Mouse (Mus musculus) midbrain, embryonic 14.5 days (tissue): ENCODE results near the gene Ckm. TPM values are rescaled to one million over a fixed set of nuclear protein-coding genes. Genes with fewer than 3 reads are reported as not detected.

Source experiments
- ATAC-seq: fragments of 200-750 bp; cut with Nextera tagmentation; 2 replicates; pipeline ENCODE4 v1.8.0; 2017; ENCODE audit warnings: moderate number of reproducible peaks, moderate library complexity; ENCODE audit not compliant: low FRiP score, low TSS enrichment
- DNase-seq: peaks from one replicate; pipeline ENCODE4 v3.0.0-alpha.2; 2015
- H3K27ac ChIP-seq: fragments of 300-500 bp; sonication (generic); replicated peaks from 2 replicates; pipeline ENCODE4 v1.5.1; 2014; ENCODE audit warnings: mild to moderate bottlenecking, low read depth, low read length, moderate library complexity
- H3K27me3 ChIP-seq: fragments of 300-500 bp; sonication (generic); 2 replicates; pipeline ENCODE4 v1.6.1; 2014; ENCODE audit warnings: low read length, control low read depth, mixed read lengths; ENCODE audit not compliant: control insufficient read depth, insufficient read depth
- H3K36me3 ChIP-seq: fragments of 300-500 bp; sonication (generic); 2 replicates; pipeline ENCODE4 v1.6.1; 2014; ENCODE audit warnings: low read length, control low read depth; ENCODE audit not compliant: control insufficient read depth, insufficient read depth
- H3K4me1 ChIP-seq: fragments of 300-500 bp; sonication (generic); 2 replicates; pipeline ENCODE4 v1.6.1; 2014; ENCODE audit warnings: mild to moderate bottlenecking, antibody characterized with exemption, low read length, control low read depth; ENCODE audit not compliant: control insufficient read depth, insufficient read depth
- H3K4me2 ChIP-seq: fragments of 300-500 bp; sonication (generic); 2 replicates; pipeline ENCODE4 v1.6.1; 2014; ENCODE audit warnings: mild to moderate bottlenecking, low read length, moderate library complexity
- H3K4me3 ChIP-seq: fragments of 300-500 bp; sonication (generic); replicated peaks from 2 replicates; pipeline ENCODE4 v1.5.1; 2014; ENCODE audit warnings: low read depth, low read length
- H3K9ac ChIP-seq: fragments of 300-500 bp; sonication (generic); replicated peaks from 2 replicates; pipeline ENCODE4 v1.6.1; 2014; ENCODE audit warnings: mild to moderate bottlenecking, low read length, moderate library complexity
- H3K9me3 ChIP-seq: fragments of 300-500 bp; sonication (generic); 2 replicates; pipeline ENCODE4 v1.6.1; 2016; ENCODE audit warnings: low read length, control low read depth, mixed read lengths; ENCODE audit not compliant: control insufficient read depth
- WGBS: fragments of 180-500 bp; shearing (Covaris S2); extraction: QIAGEN DNeasy Blood & Tissue Kit; methylation state at CpG from one replicate; pipeline ENCODE4 v1.1.7; 2014; 5-methylcytosine and 5-hydroxymethylcytosine counted together
- polyA plus RNA-seq: library from polyadenylated mRNA; unstranded; fragments of >200 nt; fragmentation: Nextera tagmentation; extraction: Ambion mirVana; gene quantifications from 2 replicates; pipeline ENCODE4 v1.2.1, GENCODE M21; 2014

Gene Ckm
- polyA plus RNA-seq, 1 experiment from 2014 or later, result not detected

GRCm38 (mm10) chr7:19416590-19416989 lies 12.0 kb downstream of the Ckm start:
- Histone ChIP-seq H3K27me3 (peaks cover 30% of the 10 kb centered on the region), H3K4me3 (no peak overlapping the region), H3K9ac (no peak overlapping the region), H3K36me3 (no peaks in the 10 kb centered on the region), H3K27ac (no peak overlapping the region), H3K9me3 (peaks cover 3% of the 10 kb centered on the region), H3K4me1 (0 out of 2 replicates have a peak, but pooled peaks cover 3% of the 10 kb centered on the region), H3K4me2 (no peak overlapping the region)
- no peak for DNase-seq
- no peak for ATAC-seq
- WGBS, result 83% methylated on average over 15 of the region's 15 CpGs

- DNase-seq (no peak), ATAC-seq (no peak)
- H3K27ac ChIP-seq, result no peak overlapping the region
- H3K4me3 ChIP-seq, result no peak overlapping the region
- WGBS, result 9% methylated on average over 28 of the region's 28 CpGs
- H3K4me2 ChIP-seq, result no peak overlapping the region
- H3K36me3 ChIP-seq, result peaks cover 6% of the 10 kb centered on the region
- no peak overlapping the region for H3K9ac ChIP-seq
- 0 out of 2 replicates have a peak, but pooled peaks cover 3% of the 10 kb centered on the region for H3K4me1 ChIP-seq
- H3K27me3 ChIP-seq, result peaks cover 33% of the 10 kb centered on the region
- no peaks in the 10 kb centered on the region for H3K9me3 ChIP-seq
Measured at GRCm38 (mm10) chr7:19420121-19420520, 15.5 kb downstream of the Ckm start.

DNA sequence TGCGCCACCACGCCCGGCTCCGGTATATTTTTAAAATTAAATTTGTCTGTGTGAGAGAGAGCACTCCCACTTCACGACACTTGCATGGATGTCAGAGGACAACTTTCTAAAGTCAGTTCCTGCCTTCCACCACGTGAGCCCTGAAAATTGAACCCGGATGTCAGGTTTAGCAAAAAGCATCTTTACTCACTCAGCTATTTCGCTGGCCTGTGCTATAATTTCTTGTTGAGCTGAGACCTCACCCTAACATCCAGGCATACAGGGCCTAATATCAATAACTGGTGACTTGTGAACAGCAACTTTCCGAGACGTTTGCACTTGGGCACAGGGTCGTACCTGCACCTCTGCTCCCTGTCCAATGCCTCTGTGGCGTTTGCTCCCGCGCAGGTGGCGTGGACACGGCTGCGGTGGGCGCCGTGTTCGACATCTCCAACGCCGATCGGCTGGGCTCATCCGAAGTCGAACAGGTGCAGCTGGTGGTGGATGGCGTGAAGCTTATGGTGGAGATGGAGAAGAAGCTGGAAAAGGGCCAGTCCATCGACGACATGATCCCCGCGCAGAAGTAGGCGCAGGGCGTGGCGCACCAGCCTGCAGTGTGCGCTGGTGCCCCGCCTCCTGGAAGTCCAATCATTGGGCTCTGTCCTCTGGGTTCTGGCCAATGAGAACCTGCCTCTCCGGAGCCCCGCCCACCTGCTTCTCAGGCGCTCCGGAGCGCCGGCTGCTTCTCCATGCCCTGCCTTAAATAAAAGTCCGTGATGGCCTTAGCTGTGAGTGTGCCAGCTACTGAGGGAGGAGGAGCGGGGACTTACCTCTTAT lies 16.5 kb downstream of the Ckm start:
- ATAC-seq (peak; percentile 93), DNase-seq (peak; percentile 94)
- H3K36me3 ChIP-seq, result peaks cover 15% of the 10 kb centered on the region
- no peak overlapping the region for H3K27ac ChIP-seq
- H3K4me3 ChIP-seq, result peak overlapping the region; percentile 43
- H3K4me1 ChIP-seq, result 0 out of 2 replicates have a peak, but pooled peaks cover 3% of the 10 kb centered on the region
- no peaks in the 10 kb centered on the region for H3K9me3 ChIP-seq
- WGBS, result 12% methylated on average over 43 of the region's 43 CpGs
- peaks cover 33% of the 10 kb centered on the region for H3K27me3 ChIP-seq
- H3K4me2 ChIP-seq, result peak overlapping the region; percentile 74
- H3K9ac ChIP-seq, result peak overlapping the region; percentile 37; the same call in 1 of the 2 replicates

- H3K36me3 ChIP-seq, result peaks cover 36% of the 10 kb centered on the region
- H3K9me3 ChIP-seq, result no peaks in the 10 kb centered on the region
- H3K27ac ChIP-seq, result no peak overlapping the region
- WGBS, result 89% methylated on average over 3 of the region's 3 CpGs
- no peak overlapping the region for H3K9ac ChIP-seq
- H3K4me1 ChIP-seq, result 0 out of 2 replicates have a peak, but pooled peaks cover 3% of the 10 kb centered on the region
- H3K27me3 ChIP-seq, result peaks cover 33% of the 10 kb centered on the region
- DNase-seq (no peak), ATAC-seq (no peak)
- no peak overlapping the region for H3K4me3 ChIP-seq
- H3K4me2 ChIP-seq, result no peak overlapping the region
Measured at GRCm38 (mm10) chr7:19423083-19423482, 18.5 kb downstream of the Ckm start.

GRCm38 (mm10) chr7:19424051-19424450 lies 19.5 kb downstream of the Ckm start:
- 61% methylated on average over 4 of the region's 4 CpGs for whole genome bisulfite sequencing
- Histone ChIP-seq H3K4me2 (no peak overlapping the region), H3K27ac (no peak overlapping the region), H3K4me1 (0 out of 2 replicates have a peak, but pooled peaks cover 3% of the 10 kb centered on the region), H3K36me3 (peaks cover 45% of the 10 kb centered on the region), H3K27me3 (peaks cover 26% of the 10 kb centered on the region), H3K9ac (no peak overlapping the region), H3K9me3 (no peaks in the 10 kb centered on the region), H3K4me3 (no peak overlapping the region)
- ATAC-seq (no peak), DNase-seq (no peak)

DNA sequence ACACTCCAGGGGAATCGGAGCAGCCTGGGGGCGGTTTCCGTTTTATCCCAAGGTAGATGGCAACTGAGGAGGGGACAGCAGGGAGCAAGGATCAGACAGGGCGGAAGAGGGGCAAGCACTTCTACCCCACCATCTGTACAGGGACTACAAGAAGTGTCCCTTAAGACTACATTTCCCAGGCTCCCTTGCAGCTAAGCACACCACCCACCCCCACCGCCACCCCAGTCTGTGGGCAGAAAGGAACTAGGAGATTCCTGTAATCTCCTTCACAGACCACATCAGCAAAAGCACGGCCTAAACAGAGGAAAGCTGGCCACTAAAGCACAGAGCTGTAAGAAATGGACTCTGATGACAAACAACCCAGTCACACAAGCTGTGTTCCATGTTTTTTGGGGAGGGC lies 21.8 kb downstream of the Ckm start:
- Histone ChIP-seq H3K27me3 (0 out of 2 replicates have a peak, but pooled peaks cover 4% of the 10 kb centered on the region), H3K4me1 (no peaks in the 10 kb centered on the region), H3K9ac (no peak overlapping the region), H3K4me3 (no peak overlapping the region), H3K27ac (no peak overlapping the region), H3K4me2 (no peak overlapping the region), H3K36me3 (peaks cover 68% of the 10 kb centered on the region), H3K9me3 (no peaks in the 10 kb centered on the region)
- WGBS, result 67% methylated on average over 6 of the region's 6 CpGs
- DNase-seq, result no peak
- no peak for ATAC-seq

- no peak overlapping the region for H3K27ac ChIP-seq
- DNase-seq (no peak), ATAC-seq (no peak)
- no peaks in the 10 kb centered on the region for H3K4me1 ChIP-seq
- no peaks in the 10 kb centered on the region for H3K9me3 ChIP-seq
- 84% methylated on average over 6 of the region's 6 CpGs for WGBS
- H3K4me3 ChIP-seq, result no peak overlapping the region
- H3K9ac ChIP-seq, result no peak overlapping the region
- H3K36me3 ChIP-seq, result peaks cover 74% of the 10 kb centered on the region
- 0 out of 2 replicates have a peak, but pooled peaks cover 4% of the 10 kb centered on the region for H3K27me3 ChIP-seq
- no peak overlapping the region for H3K4me2 ChIP-seq
Measured at GRCm38 (mm10) chr7:19426888-19427287, 22.3 kb downstream of the Ckm start.

DNA sequence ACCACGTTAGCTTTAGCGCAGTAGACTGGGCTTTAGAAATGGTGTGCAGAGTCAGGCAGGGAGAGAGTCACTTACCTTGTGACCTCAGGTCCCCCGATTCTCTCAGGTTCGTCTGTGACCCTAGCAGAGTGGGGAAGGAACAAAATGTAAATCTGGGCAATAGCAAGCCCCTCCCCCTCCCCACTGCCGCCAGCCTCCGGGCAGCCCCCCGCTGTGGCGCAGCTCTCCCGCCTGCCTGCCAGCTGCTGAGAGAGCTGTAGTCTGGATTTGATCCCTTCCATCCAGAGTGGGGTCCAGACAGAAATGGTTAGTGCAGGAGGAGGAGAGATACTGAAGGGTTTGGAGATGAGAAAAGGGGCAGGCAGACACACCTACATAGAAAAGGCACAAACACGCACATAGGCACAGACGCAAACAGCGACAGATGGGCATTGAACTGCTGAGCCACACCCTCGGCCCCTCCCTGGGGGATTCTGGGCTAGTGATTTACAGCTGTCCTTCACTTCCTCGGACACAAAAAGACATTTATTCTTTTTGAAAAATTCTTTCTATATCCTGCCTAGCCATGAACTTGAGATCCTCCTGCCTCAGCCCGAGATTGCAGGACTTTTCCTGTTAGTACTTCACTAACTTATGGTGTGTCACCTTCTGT lies 23.5 kb downstream of the Ckm start:
- no peaks in the 10 kb centered on the region for H3K4me1 ChIP-seq
- H3K27ac ChIP-seq, result no peak overlapping the region
- 0 out of 2 replicates have a peak, but pooled peaks cover 1% of the 10 kb centered on the region for H3K27me3 ChIP-seq
- DNase-seq (no peak), ATAC-seq (no peak)
- H3K4me3 ChIP-seq, result no peak overlapping the region
- H3K9ac ChIP-seq, result no peak overlapping the region
- 61% methylated on average over 15 of the region's 15 CpGs for WGBS
- H3K4me2 ChIP-seq, result no peak overlapping the region
- H3K36me3 ChIP-seq, result peaks cover 86% of the 10 kb centered on the region
- H3K9me3 ChIP-seq, result no peaks in the 10 kb centered on the region
